Mouse (Mus musculus) CD4-positive naive resting alpha-beta T cell, adult 57 days (primary cell): ENCODE results near the gene Elavl1. TPM values are rescaled to one million over a fixed set of nuclear protein-coding genes. Genes with fewer than 3 reads are reported as not detected.

Experiments used
- total RNA-seq: library from RNA; stranded (reverse); gene quantifications from one replicate; pipeline ENCODE4 v1.2.4, GENCODE M21; 2023

Gene Elavl1
- 103 TPM for total RNA-seq

DNA sequence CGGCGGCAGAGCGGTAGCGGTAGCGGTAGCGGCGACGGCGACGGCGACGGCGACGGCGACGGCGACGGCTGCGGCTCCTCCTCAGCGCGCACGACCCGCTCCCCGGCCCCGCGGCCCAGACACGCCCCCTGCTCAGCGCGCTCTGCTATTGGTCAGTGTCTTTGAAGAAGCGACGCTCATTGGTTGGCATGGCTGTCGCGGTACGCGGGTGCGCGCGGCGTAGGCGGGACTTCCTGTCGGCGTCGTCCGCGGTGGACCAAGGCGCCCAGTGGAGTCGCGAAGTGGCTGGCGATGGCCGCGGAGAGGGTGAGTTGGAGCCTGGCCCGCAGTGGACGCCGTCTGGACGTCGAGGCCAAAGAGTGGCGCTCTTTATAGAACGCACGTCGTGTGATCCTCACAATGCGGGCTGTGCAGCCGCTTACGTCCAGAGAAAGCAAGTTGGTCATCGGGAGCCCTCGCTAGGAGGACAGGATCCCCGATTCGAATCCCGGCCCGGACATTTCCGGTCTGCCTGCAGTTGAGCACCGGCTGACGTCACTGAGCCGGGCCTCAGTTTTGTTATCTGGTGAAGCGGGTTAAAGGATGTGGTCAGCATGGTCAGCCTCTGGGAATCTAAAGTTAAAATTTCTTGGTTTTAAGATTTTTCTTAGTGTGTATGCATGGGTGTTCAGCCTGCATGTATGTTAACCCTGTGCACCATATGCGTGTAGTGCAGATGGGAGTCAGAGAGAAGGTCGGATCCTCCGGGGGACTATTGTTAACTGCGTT is at the start of gene Elavl1, which contains the start of gene Ccl25:
Elavl1 (minus strand) TSS at position 431 of the 768 bp plus-strand sequence.
Ccl25 (plus strand) TSS at position 228 of the 768 bp plus-strand sequence.

DNA sequence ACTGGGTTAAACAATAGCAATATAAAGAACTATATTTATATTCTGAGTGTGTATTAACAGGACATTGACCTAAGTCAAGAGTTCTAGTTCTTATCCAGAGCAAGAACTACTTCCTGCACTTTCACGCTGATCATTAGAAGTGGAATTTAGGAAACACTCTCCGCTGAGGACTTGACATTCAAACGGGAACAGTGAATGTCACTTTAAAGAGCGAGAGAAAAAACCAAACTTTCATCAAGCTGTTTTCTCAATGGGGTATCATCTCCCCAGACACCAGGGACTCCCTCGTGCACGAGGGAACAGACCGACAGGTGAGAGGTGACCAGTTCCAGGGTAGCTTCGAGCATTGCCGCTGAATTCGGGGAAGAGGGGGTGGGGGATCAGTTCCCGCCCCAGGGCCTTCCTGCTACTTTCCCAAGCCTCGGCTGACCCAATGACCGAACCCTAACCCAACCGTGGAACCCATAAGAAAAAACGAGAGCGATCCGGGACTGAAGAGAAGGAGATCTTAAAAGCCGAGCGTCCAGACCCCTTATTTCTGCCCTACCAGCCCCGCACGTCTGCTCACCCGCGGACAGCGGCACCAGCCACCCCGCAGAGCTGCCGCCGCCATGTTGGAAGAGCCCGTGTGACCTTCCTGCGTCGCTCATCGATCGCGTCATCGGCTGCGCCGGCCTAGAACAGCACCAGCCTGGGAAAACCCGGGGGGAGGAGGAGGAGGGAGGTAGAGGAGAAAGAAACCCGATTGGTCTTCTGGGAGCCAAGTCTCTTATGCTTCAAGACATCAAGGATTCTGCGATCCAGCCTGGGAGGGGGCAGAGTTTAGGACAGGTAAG is 49.7 kb downstream of the Elavl1 start, which contains the start of gene Timm44:
Timm44 (minus strand) TSS at position 639 of the 836 bp plus-strand sequence.

DNA sequence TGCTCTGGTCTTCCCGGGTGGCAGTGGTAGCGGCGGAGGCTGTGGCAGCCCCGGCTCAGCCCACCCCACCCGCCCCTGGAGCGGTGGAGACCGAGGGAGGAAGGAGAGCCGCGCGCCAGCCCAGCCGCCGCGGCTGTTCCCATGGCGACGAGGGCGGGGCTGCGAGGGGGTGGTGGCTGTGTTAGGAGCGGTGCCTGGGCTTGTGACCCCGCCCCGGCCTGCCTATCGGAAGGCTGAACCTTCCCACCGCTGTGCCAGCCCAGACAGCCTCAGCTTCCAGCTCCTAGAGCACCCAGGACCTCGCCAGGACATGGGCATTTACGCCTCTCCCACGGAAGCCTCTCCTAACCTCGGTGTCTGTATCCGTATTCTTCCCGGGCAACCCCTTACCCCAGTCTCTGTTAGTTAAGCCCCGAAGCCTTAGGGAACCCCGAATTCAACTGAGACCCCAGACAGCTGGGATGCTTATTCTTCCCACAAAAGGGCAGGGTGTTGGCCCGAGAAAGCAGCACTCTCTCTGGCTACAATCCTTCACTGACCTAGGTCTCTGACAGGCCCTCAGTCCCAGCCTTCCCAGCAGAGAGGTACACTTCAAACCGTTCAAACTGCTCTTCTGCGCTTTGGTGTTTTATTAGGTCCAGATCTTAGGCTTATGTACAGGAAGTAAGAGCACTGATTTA is 65.9 kb downstream of the Elavl1 start, which contains the start of gene Ctxn1:
Ctxn1 (minus strand) TSS at position 150 of the 680 bp plus-strand sequence.

DNA sequence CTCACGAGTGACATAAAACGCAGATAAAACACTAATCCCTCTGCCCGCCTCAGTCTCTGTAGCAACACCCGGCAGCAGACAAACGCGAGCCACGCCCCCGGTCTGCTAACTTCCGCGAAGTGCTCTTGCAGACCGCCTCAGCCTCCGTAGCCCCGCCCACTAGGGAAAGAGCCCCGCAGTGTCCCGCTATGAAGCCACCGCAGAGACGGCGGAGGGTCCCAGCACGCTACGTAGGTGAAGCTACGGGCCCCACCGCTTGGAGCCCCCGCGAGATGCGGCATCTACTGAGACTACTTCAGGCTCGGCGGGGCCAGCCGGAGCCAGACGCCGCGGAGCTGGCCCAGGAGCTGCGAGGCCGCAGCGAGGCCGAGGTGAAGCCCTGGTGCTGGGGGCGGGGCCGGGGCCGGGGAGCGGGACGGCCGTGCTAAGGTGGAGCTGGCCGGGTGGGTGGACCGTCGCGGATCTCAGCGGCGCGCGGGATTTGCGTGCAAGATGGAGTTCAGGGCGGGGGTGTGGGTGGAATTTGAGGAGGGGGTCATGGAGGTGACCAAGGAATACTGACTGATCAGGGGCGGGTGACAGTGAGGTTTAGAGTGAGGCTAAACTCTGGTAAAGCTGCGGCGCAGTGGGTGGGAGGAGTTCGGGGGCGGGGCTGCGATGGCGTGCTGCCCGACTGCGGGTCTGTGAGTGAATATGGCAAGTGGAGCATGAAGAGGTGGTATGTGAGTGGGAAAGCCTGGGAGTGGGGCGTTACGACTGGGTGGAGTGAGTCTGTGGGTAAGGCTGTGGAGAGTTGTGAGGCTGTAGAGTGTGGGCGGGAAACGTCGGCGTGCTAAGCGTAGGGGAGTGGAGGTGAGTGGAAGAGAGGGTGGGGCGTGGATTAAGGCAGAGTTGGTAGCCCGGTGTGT is 72.0 kb downstream of the Elavl1 start, which contains the start of gene Snapc2:
Snapc2 (plus strand) TSS at position 147 of the 908 bp plus-strand sequence.

DNA sequence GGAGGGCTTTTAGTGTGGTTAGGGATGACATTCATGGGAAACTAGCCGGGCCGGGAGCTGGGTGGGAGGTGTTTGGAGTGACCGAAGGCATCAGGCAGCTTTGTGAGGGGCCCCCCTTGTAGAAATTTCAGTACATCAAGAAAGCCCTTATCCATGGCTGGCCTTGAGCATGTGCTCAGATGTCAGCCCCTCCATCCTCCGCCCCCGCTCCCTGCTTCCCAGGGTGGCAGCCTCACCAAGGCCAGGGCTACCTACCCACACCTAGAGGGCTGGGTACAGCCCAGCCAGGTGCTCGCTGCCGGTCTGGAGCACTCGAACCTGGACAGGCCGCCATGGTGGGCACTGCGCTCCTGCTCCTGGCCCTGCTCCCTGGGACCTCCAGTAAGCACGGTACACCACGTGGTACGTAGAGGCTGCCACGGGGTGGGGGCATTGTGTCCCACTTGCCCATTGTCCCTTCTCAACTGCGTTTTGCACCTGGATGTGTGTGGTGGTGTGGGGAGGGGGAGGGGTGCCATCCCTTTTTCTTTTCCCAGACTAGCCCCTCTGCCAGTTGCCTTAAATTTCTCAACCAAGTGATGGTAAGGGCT is 77.2 kb downstream of the Elavl1 start, which contains the start of gene Tgfbr3l:
Tgfbr3l (plus strand) TSS at position 264 of the 590 bp plus-strand sequence.

DNA sequence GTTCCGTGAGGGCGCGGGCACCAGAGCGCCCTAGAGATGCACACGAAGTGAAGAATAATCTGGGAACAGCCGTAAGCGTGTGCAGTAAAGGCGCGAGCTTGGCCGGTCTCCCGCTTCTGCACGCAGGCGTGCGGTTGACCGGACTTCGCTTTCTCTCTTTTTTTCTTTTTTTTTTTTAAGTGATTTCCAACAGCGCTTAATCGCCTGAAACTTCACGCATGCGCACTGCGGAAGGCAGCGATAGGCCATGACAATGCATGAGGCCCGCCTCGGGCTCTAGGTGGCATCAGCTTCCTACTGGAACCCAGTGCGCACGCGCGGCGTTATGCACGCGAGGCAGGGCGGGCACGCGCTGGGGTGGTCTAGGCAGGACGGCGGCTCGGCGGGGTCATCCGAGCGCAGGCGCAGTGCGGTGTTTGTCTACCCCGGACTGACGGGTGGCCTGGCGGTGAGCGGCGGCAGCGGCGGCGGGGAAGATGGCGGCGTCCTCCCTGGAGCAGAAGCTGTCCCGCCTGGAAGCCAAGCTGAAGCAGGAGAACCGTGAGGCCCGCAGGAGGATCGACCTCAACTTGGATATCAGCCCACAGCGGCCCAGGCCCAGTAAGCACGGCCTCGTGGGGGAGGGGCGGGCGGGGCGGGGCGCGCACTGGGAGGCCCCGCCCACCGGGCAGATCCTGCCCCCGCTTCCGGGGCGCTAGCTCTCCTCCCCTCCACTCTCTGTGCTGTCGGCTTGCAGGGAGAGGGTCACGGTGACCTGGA is 86.6 kb downstream of the Elavl1 start, which contains the start of the genes Map2k7 and Gm49320:
Map2k7 (plus strand) TSS at position 307 of the 759 bp plus-strand sequence.
Gm49320 (plus strand) TSS at position 432 of the 759 bp plus-strand sequence.

Other genes starting within 250 kb of the Elavl1 start
- gene Cd209f, start 219.6 kb downstream of the Elavl1 start, total RNA-seq = not detected
- gene Cd209g, start 191.3 kb downstream of the Elavl1 start, total RNA-seq = not detected
- gene Evi5l, start 158.8 kb downstream of the Elavl1 start, total RNA-seq = 18.8 TPM
- gene Prr36, start 108.0 kb downstream of the Elavl1 start, total RNA-seq = 0.12 TPM
- not detected for gene Lrrc8e, start 98.6 kb downstream of the Elavl1 start, total RNA-seq
- gene Map2k7, start 86.7 kb downstream of the Elavl1 start, total RNA-seq = 132 TPM
- 2.1 TPM for gene Gm49320, start 86.5 kb downstream of the Elavl1 start, total RNA-seq
- gene Tgfbr3l, start 77.2 kb downstream of the Elavl1 start, total RNA-seq = 36.6 TPM
- 16.0 TPM for gene Snapc2, start 72.3 kb downstream of the Elavl1 start, total RNA-seq
- gene Ctxn1, start 66.1 kb downstream of the Elavl1 start, total RNA-seq = 0.47 TPM
- gene Timm44, start 49.5 kb downstream of the Elavl1 start, total RNA-seq = 75.6 TPM
- 20.5 TPM for gene Ccl25, start 203 bp downstream of the Elavl1 start, total RNA-seq
- 35.5 TPM for gene Cers4, start 167.6 kb upstream of the Elavl1 start, total RNA-seq